Mouse (Mus musculus): Measurements from ENCODE around the gene Pik3cd.

Pik3cd gene

GRCm38 (mm10) chr4:149705941-149706340 lies 3.6 kb upstream of the Pik3cd start:
- TF ChIP-seq GATA4 (IDR thresholded peaks at IDR 0.05; ENCODE audit: insufficient replicate concordance, low read length): no peak

DNA sequence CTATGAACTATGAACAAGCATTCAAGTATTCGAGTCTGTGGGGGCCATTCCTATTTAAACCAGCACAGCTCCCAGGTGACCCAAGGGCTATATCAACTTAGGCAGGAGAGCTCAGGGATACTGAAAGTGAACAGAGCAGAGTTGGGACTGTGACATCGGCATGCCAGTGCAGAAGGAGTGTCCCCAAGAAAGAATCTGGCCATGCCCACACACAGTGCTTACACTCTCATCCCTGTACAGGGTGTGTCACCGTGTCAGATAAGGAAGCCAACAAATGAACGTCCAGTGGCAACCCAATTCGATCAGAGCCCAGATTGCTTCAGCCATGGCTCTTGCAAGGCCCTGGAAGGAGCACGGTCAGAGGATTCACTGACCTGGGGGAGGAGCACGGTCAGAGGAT lies 2.9 kb upstream of the Pik3cd start:
- TF ChIP-seq GATA4 (IDR thresholded peaks at IDR 0.05; ENCODE audit: insufficient replicate concordance, low read length): no peak

DNA sequence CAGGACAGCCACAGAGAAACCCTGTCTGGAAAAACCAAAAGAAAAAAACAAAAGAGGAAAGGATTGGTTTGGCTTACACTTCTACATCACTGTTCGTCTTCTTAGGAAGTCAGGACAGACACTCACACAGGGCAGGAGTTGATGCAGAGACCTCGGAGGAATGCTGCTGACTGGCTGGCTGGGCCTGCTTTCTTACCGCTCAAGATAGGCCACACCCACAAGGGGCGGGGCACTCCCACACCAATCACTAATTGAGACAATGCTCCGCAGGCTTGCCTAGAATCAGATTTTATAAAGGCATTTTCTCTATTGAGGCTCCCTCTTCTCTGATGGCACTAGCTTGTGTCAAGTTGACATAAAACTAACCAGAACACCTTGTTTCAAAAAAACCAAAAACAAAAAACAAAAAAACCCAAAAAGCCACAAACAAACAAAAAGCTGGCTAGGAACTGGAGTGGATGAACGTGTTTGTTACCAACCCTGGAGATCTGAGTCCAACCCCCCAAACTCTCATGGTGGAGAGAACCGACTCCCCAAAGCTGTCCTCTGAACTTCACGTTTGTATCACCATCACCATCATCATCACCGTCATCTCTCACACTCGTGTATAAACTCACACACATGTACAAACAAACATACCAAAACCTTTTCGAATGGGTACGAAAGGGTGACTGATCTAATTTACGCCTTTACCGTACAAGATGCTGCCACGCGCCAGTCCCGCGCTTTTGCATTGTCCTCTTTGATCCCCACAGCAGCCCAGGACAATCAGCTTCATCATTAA lies 753 bp downstream of the Pik3cd start:
- TF ChIP-seq GATA4 (IDR thresholded peaks at IDR 0.05; ENCODE audit: insufficient replicate concordance, low read length): no peak

DNA sequence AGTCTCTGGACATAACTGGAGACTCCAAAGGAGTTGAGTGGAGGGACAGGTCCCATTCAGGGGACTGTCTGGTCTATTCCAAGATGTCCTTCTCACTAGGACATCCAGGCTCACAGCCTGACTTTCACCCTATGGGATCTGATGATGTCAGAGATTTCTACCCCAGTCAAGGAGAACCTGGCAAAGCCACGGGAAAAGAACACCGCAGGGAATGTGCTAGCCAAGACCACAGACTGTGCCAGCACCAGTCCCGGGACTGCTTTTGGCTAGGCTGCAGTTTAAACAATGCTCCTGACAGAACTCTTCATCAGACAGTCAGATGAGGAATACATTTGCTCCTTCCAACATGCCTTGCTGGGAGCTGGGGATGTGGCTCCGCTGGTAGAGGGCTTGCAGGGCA lies 2.4 kb downstream of the Pik3cd start:
- TF ChIP-seq GATA4 (IDR thresholded peaks at IDR 0.05; ENCODE audit: insufficient replicate concordance, low read length): no peak

GRCm38 (mm10) chr4:149698197-149698821 lies 4.1 kb downstream of the Pik3cd start:
- TF ChIP-seq GATA4 (IDR thresholded peaks at IDR 0.05; ENCODE audit: insufficient replicate concordance, low read length): peak; percentile 51; the same call in 1 of the 2 replicates

GRCm38 (mm10) chr4:149697506-149698196 lies 4.7 kb downstream of the Pik3cd start:
- no peak for TF ChIP-seq GATA4 (IDR thresholded peaks at IDR 0.05; ENCODE audit: insufficient replicate concordance, low read length)

GRCm38 (mm10) chr4:149696189-149696971 lies 6.0 kb downstream of the Pik3cd start:
- TF ChIP-seq GATA4 (IDR thresholded peaks at IDR 0.05; ENCODE audit: insufficient replicate concordance, low read length): no peak

GRCm38 (mm10) chr4:149691368-149691767 lies 11.0 kb downstream of the Pik3cd start:
- no peak for TF ChIP-seq GATA4 (IDR thresholded peaks at IDR 0.05; ENCODE audit: insufficient replicate concordance, low read length)

DNA sequence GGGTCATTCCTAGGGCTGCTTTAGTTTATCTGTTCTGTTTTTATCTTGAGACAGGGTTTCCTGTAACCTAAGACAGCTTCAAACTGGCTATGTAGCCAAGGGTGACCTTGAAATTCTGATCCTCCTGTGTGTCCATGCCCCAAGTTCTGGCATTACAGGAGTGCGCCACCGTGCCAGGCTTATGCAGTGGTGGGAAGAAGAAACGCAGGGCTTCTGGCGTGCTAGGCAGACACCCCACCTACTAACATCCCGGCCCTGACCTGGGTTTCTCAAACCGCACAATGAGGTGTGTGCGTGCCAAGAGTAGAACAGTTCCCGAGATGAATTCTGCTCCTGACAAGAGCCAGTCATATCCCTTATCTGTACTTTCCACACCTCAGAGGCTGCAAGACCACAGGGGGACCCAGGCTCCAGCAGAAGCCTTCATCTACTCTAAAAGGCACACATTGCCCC lies 11.5 kb downstream of the Pik3cd start:
- TF ChIP-seq GATA4 (IDR thresholded peaks at IDR 0.05; ENCODE audit: insufficient replicate concordance, low read length): no peak

GRCm38 (mm10) chr4:149689822-149690700 lies 12.3 kb downstream of the Pik3cd start:
- no peak for TF ChIP-seq GATA4 (IDR thresholded peaks at IDR 0.05; ENCODE audit: insufficient replicate concordance, low read length)

GRCm38 (mm10) chr4:149688861-149689260 lies 13.5 kb downstream of the Pik3cd start:
- no peak for TF ChIP-seq GATA4 (IDR thresholded peaks at IDR 0.05; ENCODE audit: insufficient replicate concordance, low read length)

DNA sequence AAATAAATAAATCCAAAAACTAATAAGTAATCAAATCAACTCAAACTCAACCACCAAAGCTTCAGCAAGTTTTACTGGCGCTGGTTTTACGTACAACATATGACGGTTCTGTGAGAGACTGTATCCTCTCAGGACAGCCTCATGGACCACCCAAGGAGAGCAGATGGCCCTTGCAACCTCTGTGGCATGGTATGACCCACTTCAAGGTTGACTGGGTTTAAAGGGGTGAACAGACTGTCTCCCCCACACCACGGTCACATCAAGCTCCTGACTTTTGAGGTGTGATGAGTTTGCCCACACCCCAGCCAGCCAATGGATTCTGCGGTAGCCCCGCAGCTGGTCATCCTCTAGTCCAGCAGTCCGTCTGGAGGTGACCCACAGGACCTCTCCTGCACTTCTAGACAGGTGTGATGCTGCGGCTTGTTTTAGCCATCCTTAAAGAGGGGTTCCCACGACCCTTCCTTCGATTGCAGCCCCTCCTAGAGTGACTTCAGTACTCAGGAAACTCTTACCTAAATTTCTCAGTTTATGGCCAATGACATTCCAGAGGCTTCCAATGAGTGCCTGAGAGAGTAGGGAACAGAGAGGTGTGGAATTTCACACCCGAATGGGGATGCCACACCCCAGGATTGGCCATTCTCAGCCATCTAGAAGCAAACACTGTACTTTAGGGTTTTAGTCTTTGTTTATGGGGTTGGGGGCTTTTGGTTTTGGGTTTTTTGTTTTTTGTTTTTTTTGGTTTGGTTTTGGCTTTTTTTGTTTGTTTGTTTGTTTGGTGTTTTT lies 17.3 kb downstream of the Pik3cd start:
- TF ChIP-seq GATA4 (IDR thresholded peaks at IDR 0.05; ENCODE audit: insufficient replicate concordance, low read length): no peak

DNA sequence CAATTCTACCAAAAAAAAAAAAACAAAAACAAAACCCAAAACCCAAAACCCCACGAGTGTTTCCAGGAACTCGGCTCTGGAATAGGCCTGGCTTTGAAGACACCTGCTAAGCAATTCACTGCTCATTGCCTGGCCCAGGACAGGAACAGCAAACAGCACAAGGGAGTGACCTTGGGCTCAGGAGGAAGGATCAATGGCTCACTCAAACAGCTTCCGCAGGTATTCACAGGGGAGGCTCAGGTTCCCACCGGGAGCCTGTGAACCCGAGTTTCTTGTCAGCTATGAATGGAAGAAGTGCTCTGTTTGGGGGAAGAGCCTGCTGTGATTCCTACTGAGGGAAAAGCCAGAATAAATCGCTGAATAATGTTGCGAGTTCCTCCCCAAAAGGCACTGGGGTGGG lies 18.5 kb downstream of the Pik3cd start:
- no peak for TF ChIP-seq GATA4 (IDR thresholded peaks at IDR 0.05; ENCODE audit: insufficient replicate concordance, low read length)
